Mouse (Mus musculus) brown adipose tissue, adult 24 weeks (tissue): Measurements from ENCODE around the gene Cd70. TPM values are rescaled to one million over a fixed set of nuclear protein-coding genes. Genes with fewer than 3 reads are reported as not detected.
"Not testable (repeated sequence)": the region's sequence is repeated elsewhere in the genome, so short reads cannot be mapped to it uniquely, and the experiment has no call there.

ENCODE experiments used
- H3K27ac ChIP-seq: fragments of 200-500 bp; replicated peaks from 2 replicates; pipeline ENCODE4 v1.5.1; 2012; ENCODE audit warnings: low read depth, mild to moderate bottlenecking, low read length
- H3K4me1 ChIP-seq: fragments of 200-500 bp; 2 replicates; pipeline ENCODE4 v1.6.1; 2012; ENCODE audit warnings: low read length, mixed read lengths; ENCODE audit not compliant: control insufficient read depth, insufficient read depth, insufficient read length
- H3K4me3 ChIP-seq: fragments of 200-500 bp; 2 replicates; pipeline ENCODE4 v1.5.1; 2012; ENCODE audit warnings: low read depth, mild to moderate bottlenecking, low read length, moderate library complexity; ENCODE audit not compliant: insufficient read depth
- polyA plus RNA-seq: library from polyadenylated mRNA; stranded (reverse); fragments of >200 nt; gene quantifications from 2 replicates; pipeline ENCODE4 v1.2.4, GENCODE M21; 2012; ENCODE audit not compliant: missing spikeins, insufficient read depth, insufficient read length

The Cd70 gene
- polyA plus RNA-seq, 1 experiment, result not detected

DNA sequence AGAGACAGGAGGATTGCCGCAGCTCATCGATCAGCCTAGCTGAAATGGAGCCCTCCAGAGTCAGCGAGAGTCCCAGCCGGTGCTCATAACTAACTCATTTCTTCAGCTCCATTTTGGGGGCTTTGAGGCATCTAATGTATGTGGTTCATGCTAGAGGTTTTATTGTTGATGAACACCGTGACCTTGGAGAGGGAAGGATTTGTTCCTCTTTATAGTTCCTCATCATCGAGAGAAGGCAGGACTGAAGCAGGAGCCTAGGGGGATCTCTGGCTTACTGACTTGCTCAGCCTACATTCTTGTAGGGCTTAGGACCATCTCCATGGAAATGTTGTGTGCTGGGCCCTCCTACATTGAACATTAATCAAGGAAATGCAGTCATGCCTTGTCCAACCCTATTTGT is 3.4 kb upstream of the Cd70 start:
- Histone ChIP-seq H3K4me3 (no peak overlapping the region), H3K4me1 (no peaks in the 10 kb centered on the region), H3K27ac (no peak overlapping the region)

DNA sequence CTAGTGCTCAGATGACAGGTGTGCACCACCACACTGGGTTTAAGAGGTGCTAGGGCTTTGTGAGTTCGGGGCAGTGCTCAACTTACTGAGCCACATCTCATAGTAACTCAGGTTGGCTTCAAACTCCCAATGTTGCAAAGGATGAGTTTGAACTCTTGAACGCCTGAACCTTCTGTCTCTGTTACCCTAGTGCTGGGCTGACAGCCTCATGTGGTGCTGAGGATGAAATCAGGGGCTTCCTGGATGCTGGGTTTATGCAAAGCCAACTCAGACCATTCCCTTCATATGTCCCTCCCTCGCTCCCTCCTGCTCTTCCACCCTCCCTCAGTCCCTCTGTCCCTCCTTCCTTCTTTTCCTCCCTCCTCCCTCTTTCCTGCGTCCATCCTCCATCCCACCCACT is 1.2 kb downstream of the Cd70 start:
- Histone ChIP-seq H3K4me3 (no peak overlapping the region), H3K4me1 (no peaks in the 10 kb centered on the region), H3K27ac (no peak overlapping the region)

DNA sequence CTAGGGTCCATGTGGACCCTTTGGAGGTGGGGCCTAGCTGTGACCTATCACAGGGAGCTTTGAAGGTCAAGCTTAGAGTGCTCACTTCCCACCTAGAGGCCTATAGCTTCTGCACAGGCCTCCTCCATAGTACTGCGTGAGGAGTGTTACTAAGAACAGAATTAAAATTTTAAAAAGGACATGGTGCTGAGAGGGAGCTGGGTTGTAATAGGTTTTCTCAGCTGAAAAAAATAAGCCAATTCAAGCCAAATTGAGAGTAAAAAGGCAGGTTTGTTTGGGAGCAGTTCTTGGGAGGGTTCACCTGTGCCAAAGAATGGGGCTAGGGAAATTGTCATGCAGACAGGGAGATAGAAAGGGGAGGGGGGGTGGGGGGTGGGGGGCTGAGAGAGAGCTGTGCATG is 4.5 kb downstream of the Cd70 start:
- Histone ChIP-seq H3K4me1 (no peaks in the 10 kb centered on the region), H3K27ac (no peak overlapping the region), H3K4me3 (no peak overlapping the region)

DNA sequence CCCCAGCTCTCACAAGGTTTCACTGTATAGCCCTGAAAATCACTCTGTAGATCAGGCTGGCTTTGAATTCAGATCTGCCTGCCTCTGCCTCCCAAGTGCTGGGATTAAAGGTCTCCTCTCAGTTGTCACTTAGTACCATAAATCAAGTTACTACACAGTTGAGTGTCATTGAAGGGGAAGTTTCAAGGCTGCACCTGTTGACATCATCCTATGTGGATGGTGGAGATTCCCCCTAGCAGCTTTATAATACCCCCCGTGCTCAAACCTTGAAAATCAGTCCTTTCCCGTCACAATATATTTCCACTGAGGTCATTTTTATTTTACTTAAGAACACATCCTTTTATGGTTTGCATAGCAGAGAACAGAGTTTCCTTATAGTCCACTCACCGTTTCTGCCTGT is 5.9 kb downstream of the Cd70 start:
- Histone ChIP-seq H3K27ac (no peak overlapping the region), H3K4me3 (no peak overlapping the region), H3K4me1 (no peaks in the 10 kb centered on the region)

DNA sequence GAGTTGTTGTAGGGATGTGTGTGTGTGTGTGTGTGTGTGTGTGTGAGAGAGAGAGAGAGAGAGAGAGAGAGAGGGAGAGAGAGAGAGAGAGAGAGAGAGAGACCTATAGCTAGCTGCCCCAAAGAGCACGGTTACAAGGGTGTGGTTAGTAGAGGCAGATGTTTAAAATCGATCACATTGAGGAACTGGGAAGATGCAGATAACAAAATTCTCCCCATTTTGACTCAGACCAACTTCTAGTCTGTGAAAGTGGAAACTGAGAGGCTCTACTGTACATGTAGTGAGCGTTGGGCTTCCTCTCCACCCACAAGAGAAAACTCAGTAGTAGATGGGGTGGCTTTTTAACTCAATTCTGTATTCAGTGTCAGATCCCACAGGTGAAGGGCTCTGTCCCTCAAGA is 9.9 kb downstream of the Cd70 start:
- Histone ChIP-seq H3K4me3 (no peak overlapping the region), H3K27ac (no peak overlapping the region), H3K4me1 (no peaks in the 10 kb centered on the region)

DNA sequence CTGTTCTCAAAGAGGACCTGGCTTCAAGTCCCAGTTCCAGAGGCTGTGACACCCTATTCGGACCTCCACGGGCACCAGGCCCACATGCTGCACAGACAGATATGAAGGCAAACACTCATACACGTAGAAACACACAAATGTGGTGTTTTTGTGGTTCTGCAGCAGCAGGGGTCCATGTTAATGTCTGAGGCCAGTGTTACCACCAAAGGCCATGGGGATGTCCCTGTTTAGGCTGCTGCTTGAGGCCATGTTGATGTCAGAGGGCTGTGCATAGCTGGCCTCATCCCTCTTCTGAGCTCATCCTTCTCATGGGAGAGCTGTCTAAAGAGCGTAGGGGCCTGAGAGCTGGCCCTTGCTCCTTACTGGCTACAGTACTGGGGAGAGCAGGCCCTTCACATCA is 10.9 kb downstream of the Cd70 start:
- Histone ChIP-seq H3K27ac (no peak overlapping the region), H3K4me1 (no peaks in the 10 kb centered on the region), H3K4me3 (no peak overlapping the region)

DNA sequence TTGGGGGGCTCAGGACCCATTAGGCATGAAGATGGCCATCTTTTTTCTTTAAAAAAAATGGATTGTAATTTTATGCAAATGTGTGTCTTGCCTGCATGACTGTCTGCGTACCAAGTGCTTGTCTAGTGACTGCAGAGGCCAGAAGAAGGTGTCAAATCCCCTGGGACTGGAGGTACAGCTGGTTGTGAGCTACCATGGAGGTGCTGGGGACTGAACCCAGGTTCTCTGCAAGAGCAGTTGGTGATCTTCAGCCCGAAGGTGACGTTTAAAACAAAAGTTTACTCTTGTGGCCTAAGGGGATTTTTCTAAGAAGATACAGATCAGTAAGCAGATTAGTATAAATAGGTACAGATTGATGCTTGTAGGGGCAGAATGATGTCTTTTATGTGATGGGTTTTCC is 13.9 kb downstream of the Cd70 start:
- H3K4me3 ChIP-seq, result no peak overlapping the region
- H3K4me1 ChIP-seq, result no peaks in the 10 kb centered on the region
- H3K27ac ChIP-seq, result no peak overlapping the region

DNA sequence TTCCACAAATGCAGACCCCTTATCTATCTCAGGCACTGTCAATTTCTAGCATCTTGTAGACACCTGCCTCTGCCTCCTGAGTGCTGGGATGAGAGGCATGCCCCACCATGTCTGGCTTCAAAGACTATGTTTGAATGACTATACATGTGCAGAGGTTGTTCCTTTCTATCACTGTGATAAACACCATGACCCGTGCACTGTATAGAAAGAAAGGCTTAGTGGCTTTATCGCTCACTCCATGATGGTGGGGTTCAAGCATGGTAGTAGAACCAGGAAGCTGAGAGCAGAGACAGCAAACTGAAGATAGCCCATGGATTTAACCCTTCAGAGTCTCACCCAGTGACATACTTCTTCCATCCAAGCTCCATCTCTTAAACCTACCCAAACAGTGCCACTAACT is 14.9 kb downstream of the Cd70 start:
- Histone ChIP-seq H3K4me3 (no peak overlapping the region), H3K4me1 (no peaks in the 10 kb centered on the region), H3K27ac (no peak overlapping the region)

DNA sequence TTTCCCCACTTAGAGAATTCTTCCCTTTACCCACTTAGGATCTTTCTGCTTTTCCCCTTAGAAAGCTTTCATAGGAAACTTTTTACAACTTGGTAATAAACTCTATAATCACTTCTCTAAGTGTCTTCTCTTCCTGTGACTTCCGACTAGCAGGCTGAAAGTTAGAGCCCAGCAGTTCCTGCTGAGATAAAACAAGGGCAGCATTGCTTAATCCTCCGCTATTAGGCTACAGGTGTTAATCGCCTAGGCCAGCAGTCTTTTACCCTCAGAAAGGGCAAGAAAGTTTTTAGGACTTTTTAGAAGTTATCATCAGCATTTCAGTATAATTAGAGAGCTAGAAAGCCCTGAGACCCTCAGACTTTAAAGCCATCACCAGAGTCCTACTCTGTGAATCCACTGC is 15.6 kb downstream of the Cd70 start:
- not testable (repeated sequence) for H3K4me3 ChIP-seq, H3K4me1 ChIP-seq, H3K27ac ChIP-seq

DNA sequence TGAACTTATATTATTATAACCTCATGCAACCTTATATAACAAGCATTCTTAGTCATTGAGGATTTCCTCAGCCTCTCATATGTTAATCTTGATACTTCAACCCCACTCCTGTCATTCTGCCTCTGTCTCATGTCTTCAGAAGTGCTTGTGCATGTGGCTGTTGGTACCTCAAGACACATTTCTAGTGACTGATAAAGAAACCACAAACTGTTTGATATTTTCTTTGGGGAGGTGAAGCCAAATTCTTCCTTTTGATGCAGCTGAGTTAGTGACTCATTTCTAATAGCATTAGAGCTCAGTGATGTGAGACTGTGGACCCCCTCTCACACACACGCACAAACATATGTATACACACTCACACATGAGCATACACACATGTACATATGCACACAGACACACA is 17.8 kb downstream of the Cd70 start:
- Histone ChIP-seq H3K4me1 (no peaks in the 10 kb centered on the region), H3K4me3 (no peak overlapping the region)

DNA sequence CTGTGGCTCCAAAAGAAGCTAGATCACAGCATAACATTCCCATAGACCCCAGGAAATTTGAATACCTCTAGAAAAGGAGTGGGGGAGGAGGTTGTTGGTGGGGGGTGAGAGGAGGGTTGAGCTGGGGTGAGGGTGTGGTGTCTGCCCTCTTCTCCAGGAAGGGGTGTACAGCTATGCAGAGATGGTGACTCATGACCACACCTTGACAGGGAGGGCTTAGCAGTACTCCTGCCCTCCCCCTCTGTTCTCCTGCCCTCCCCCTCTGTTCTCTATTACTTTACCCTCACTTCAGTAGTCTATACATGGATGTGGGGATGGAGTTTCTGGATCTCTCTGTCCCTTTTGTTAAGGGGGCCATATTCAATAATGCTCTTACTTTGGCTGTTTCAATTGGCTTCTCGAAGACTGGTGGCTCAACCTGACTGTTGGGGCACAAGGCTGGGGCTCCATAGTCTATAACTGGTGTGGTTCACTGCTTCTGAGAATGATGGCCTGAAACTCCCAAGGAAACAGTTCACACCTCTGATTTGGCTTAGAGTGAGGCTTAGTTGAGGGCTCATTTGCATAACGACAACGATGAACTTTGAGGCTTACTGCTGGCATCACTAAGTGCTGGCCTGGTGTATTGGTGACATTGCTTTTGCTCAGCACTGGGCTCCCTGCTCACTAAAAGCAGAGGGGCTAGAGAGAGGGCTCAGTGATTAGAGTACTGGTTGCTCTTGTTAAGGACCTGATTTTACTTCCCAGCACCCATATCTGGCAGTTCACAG is 23.5 kb downstream of the Cd70 start:
- Histone ChIP-seq H3K4me1 (no peaks in the 10 kb centered on the region), H3K27ac (no peak overlapping the region), H3K4me3 (no peak overlapping the region)

More for the DNA sequence above, 17.8 kb downstream of the Cd70 start:
- no peak overlapping the region for H3K27ac ChIP-seq

DNA sequence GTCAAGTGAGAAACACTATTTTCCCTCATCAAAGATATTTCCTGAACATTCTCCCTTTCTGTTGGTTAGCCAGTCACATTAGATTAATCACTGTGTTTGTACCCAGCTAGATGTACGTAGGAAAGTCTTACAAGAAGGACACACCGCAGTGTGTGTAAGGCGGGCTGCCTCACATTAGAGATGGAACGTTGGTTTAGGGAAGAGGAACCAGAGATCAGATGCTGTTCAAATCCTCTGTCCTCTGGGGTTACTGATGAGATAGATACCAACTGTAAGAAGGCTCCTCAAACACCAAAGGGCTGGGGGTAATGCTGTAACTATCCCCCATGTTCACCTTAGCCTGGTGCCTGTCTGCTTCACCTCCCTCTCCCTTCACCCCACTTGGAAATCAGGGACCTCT is 24.8 kb downstream of the Cd70 start:
- no peak overlapping the region for H3K4me3 ChIP-seq

DNA sequence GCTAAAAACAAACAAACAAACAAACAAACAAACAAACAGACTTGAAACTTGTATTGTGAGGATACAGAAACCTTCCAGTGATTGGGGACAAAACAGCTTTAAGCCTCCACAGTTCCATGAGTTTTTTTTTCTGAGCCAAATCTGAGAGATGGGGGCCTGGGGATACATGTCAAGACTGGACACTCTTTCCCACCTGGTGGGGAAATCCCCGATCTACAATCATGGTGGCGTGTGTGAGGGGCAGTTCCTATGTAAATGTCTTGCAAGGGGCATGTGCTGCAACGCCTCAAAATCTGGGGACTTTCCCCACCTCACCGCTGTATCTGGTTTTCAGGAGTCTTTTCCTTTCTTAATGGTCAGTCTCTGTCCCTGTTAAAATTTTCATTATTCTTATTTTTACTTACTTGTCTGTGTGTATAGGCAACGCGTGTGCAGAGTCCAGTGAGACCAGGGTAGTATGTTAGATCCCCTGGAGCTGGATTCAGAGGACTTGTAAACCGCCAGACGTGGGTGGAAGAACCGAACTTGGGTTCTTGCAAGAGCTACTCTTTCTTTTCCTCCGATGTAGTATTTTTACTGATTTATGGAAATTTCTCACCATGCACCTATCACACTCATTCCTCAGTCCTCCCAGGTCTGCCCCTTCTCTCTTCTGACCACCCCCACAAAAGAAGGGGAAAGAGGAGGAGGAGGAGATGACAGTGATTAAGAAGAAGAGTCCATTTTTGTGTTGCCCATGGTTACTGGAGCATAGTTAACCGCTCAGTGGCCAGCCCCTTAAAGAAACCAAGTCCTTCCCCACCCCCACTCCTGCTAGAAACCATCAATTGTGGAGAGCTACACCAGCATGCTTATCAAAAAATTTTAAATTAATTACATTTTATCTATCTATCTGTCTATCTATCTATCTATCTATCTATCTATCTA is 26.1 kb downstream of the Cd70 start:
- no peaks in the 10 kb centered on the region for H3K4me1 ChIP-seq
- H3K27ac ChIP-seq, result no peak overlapping the region
- no peak overlapping the region for H3K4me3 ChIP-seq

More for the DNA sequence above, 24.8 kb downstream of the Cd70 start:
- Histone ChIP-seq H3K27ac (no peak overlapping the region), H3K4me1 (no peaks in the 10 kb centered on the region)

DNA sequence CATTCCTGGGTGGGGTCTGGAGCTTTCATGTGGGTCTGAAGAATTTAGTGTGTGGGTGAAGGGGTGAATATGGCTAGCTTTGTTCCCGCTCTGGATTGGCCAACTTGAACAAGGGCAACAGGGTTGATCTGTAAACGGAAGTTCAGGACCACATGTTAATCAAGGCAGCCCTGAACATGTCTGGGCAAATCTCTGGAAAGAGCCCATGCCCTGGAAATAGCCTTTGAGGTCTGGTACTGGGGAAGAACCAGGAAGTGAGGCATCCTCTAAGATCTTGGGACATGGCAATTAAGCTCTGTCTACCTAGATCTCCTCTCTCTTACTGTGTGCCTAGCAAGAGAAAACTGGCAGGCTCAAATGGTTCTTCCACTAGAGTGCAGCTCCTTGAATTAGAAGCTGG is 27.7 kb downstream of the Cd70 start:
- Histone ChIP-seq H3K4me3 (no peak overlapping the region), H3K27ac (no peak overlapping the region), H3K4me1 (no peaks in the 10 kb centered on the region)

DNA sequence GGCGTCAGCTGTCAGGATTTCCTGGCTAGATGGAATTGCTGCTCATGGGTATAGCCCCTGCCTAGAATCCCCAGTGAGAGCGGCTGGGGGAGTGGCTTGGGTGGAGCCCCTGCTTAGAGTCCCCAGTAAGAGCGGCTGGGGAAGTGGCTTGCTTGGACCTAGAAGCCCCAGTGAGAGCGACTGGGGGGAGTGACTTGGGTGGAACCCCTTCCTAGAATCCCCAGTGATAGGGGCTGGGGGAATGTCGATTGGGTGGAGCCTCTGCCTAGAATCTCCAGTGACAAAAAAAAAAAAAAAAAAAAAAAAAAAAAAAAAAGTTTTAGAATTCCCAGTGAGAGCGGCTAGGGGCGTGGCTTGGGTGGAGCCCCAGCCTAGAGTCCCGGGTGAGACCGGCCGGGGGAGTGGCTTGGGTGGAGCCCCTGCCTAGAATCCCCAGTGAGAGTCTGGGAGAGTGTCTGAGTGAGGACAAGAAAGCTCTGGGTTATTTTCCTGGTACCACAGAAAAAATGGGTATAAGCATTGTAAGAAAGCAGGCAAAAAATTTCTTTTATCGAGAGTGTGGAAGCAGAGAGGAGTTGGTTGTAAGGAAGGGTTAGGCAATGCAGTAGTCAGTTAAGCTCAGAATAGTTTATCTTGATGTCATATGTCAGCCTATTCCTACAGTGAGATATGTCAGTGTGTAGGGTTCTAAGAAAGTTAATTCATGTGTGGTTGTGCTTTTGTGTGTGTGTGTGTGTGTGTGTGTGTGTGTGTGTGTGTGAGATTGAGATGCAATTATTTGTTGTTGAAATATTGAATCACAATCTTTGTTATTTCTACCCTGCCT is 30.8 kb downstream of the Cd70 start:
- no peaks in the 10 kb centered on the region for H3K4me1 ChIP-seq
- H3K4me3 ChIP-seq, result no peak overlapping the region
- no peak overlapping the region for H3K27ac ChIP-seq
